Mouse (Mus musculus) heart, embryonic 10.5 days (tissue): Measurements from ENCODE around the gene Apoa4. TPM values are rescaled to one million over a fixed set of nuclear protein-coding genes. Genes with fewer than 3 reads are reported as not detected.
A peak's percentile ranks its signal among the peaks of the same experiment; 100 is the strongest.

Source experiments
- DNase-seq: peaks from one replicate; pipeline ENCODE4 v3.0.0-alpha.2; 2017; ENCODE audit warnings: low spot score
- H3K27ac ChIP-seq: fragments of 300-500 bp; sonication (generic); 2 replicates; pipeline ENCODE4 v1.5.1; 2016; ENCODE audit warnings: mild to moderate bottlenecking
- H3K27me3 ChIP-seq: fragments of 300-500 bp; sonication (generic); 2 replicates; pipeline ENCODE4 v1.6.1; 2016; ENCODE audit warnings: mild to moderate bottlenecking; ENCODE audit not compliant: poor library complexity, insufficient read depth, severe bottlenecking
- H3K36me3 ChIP-seq: fragments of 300-500 bp; sonication (generic); 2 replicates; pipeline ENCODE4 v1.6.1; 2016; ENCODE audit warnings: mild to moderate bottlenecking, moderate library complexity
- H3K4me1 ChIP-seq: fragments of 300-500 bp; sonication (generic); 2 replicates; pipeline ENCODE4 v1.6.1; 2016; ENCODE audit warnings: mild to moderate bottlenecking
- H3K4me3 ChIP-seq: fragments of 300-500 bp; sonication (generic); 2 replicates; pipeline ENCODE4 v1.5.1; 2016; ENCODE audit warnings: mild to moderate bottlenecking, moderate library complexity
- H3K9me3 ChIP-seq: fragments of 300-500 bp; sonication (generic); 2 replicates; pipeline ENCODE4 v1.6.1; 2016; ENCODE audit warnings: mild to moderate bottlenecking, moderate library complexity
- WGBS: fragments of 180-500 bp; shearing (Covaris S2); methylation state at CpG from one replicate; pipeline ENCODE4 v1.1.7; 2016; 5-methylcytosine and 5-hydroxymethylcytosine counted together
- polyA plus RNA-seq: library from polyadenylated mRNA; unstranded; fragments of >200 nt; fragmentation: Nextera tagmentation; extraction: Ambion mirVana; gene quantifications from 2 replicates; pipeline ENCODE4 v1.2.1, GENCODE M21; 2016

Apoa4 gene
- polyA plus RNA-seq, 1 experiment from 2014 or later, result 1.2 TPM

GRCm38 (mm10) chr9:46214276-46214675 is 26.2 kb upstream of the Apoa4 start:
- H3K36me3 ChIP-seq, result peaks cover 42% of the 10 kb centered on the region

GRCm38 (mm10) chr9:46214946-46215337 is 25.6 kb upstream of the Apoa4 start:
- H3K4me1 ChIP-seq, result peaks cover 38% of the 10 kb centered on the region
- no peaks in the 10 kb centered on the region for H3K9me3 ChIP-seq
- peaks cover 44% of the 10 kb centered on the region for H3K36me3 ChIP-seq
- WGBS, result 80% methylated on average over 10 of the region's 10 CpGs
- no peak overlapping the region for H3K4me3 ChIP-seq
- no peak for DNase-seq
- no peaks in the 10 kb centered on the region for H3K27me3 ChIP-seq
- H3K27ac ChIP-seq, result no peak overlapping the region

More at GRCm38 (mm10) chr9:46214276-46214675, 26.2 kb upstream of the Apoa4 start:
- Histone ChIP-seq H3K27me3 (no peaks in the 10 kb centered on the region), H3K27ac (no peak overlapping the region), H3K4me3 (no peak overlapping the region), H3K4me1 (peaks cover 38% of the 10 kb centered on the region), H3K9me3 (no peaks in the 10 kb centered on the region)
- DNase-seq, result no peak
- 85% methylated on average over 4 of the region's 4 CpGs for WGBS

- no peaks in the 10 kb centered on the region for H3K9me3 ChIP-seq
- 20% methylated on average over 11 of the region's 11 CpGs for WGBS
- peaks cover 38% of the 10 kb centered on the region for H3K4me1 ChIP-seq
- no peaks in the 10 kb centered on the region for H3K27me3 ChIP-seq
- peak overlapping the region; percentile 32; the same call in 1 of the 2 replicates for H3K27ac ChIP-seq
- DNase-seq, result no peak
- peaks cover 44% of the 10 kb centered on the region for H3K36me3 ChIP-seq
- no peak overlapping the region for H3K4me3 ChIP-seq
Measured at GRCm38 (mm10) chr9:46215338-46216322, 24.9 kb upstream of the Apoa4 start.

GRCm38 (mm10) chr9:46216744-46217470 is 23.6 kb upstream of the Apoa4 start:
- Histone ChIP-seq H3K4me3 (no peak overlapping the region), H3K27me3 (no peaks in the 10 kb centered on the region), H3K36me3 (peaks cover 46% of the 10 kb centered on the region), H3K4me1 (peaks cover 38% of the 10 kb centered on the region), H3K27ac (no peak overlapping the region; the same call in 1 of the 2 replicates), H3K9me3 (no peaks in the 10 kb centered on the region)
- WGBS, result 87% methylated on average over 13 of the region's 13 CpGs
- DNase-seq, result no peak

GRCm38 (mm10) chr9:46218176-46218575 is 22.3 kb upstream of the Apoa4 start:
- no peaks in the 10 kb centered on the region for H3K27me3 ChIP-seq
- peaks cover 44% of the 10 kb centered on the region for H3K36me3 ChIP-seq
- no peak for DNase-seq
- H3K9me3 ChIP-seq, result no peaks in the 10 kb centered on the region
- peaks cover 38% of the 10 kb centered on the region for H3K4me1 ChIP-seq
- 75% methylated on average over 9 of the region's 9 CpGs for WGBS
- H3K4me3 ChIP-seq, result no peak overlapping the region
- no peak overlapping the region for H3K27ac ChIP-seq

GRCm38 (mm10) chr9:46223090-46223489 is 17.4 kb upstream of the Apoa4 start:
- no peak overlapping the region for H3K4me3 ChIP-seq
- no peaks in the 10 kb centered on the region for H3K9me3 ChIP-seq
- WGBS, result 84% methylated on average over 6 of the region's 6 CpGs
- H3K4me1 ChIP-seq, result no peaks in the 10 kb centered on the region; the same call in 1 of the 2 replicates
- no peak overlapping the region for H3K27ac ChIP-seq
- H3K36me3 ChIP-seq, result peaks cover 40% of the 10 kb centered on the region
- DNase-seq, result no peak
- 0 out of 2 replicates have a peak, but pooled peaks cover 3% of the 10 kb centered on the region for H3K27me3 ChIP-seq

GRCm38 (mm10) chr9:46224101-46224500 is 16.4 kb upstream of the Apoa4 start:
- H3K9me3 ChIP-seq, result no peaks in the 10 kb centered on the region
- peaks cover 10% of the 10 kb centered on the region; the same call in 1 of the 2 replicates for H3K27me3 ChIP-seq
- peaks cover 39% of the 10 kb centered on the region for H3K36me3 ChIP-seq
- peaks cover 5% of the 10 kb centered on the region for H3K4me1 ChIP-seq
- H3K27ac ChIP-seq, result no peak overlapping the region
- DNase-seq, result no peak
- whole genome bisulfite sequencing, result 86% methylated on average over 3 of the region's 3 CpGs
- H3K4me3 ChIP-seq, result no peak overlapping the region

GRCm38 (mm10) chr9:46224945-46225660 is 15.4 kb upstream of the Apoa4 start:
- no peak overlapping the region for H3K4me3 ChIP-seq
- no peak overlapping the region for H3K27ac ChIP-seq
- 58% methylated on average over 5 of the region's 5 CpGs for WGBS
- no peak for DNase-seq
- no peaks in the 10 kb centered on the region for H3K9me3 ChIP-seq
- peaks cover 9% of the 10 kb centered on the region for H3K4me1 ChIP-seq
- H3K27me3 ChIP-seq, result peaks cover 14% of the 10 kb centered on the region; the same call in 1 of the 2 replicates
- peaks cover 29% of the 10 kb centered on the region for H3K36me3 ChIP-seq

- 58% methylated on average over 3 of the region's 3 CpGs for WGBS
- Histone ChIP-seq H3K27ac (no peak overlapping the region), H3K27me3 (peaks cover 31% of the 10 kb centered on the region), H3K4me3 (no peak overlapping the region), H3K9me3 (no peaks in the 10 kb centered on the region), H3K36me3 (peaks cover 9% of the 10 kb centered on the region), H3K4me1 (peaks cover 16% of the 10 kb centered on the region)
- no peak for DNase-seq
Measured at GRCm38 (mm10) chr9:46227064-46227614, 13.4 kb upstream of the Apoa4 start.

- Histone ChIP-seq H3K36me3 (no peaks in the 10 kb centered on the region), H3K27me3 (peaks cover 31% of the 10 kb centered on the region), H3K9me3 (no peaks in the 10 kb centered on the region), H3K4me1 (peaks cover 16% of the 10 kb centered on the region), H3K27ac (no peak within 1 kb of the TSS), H3K4me3 (no peak within 1 kb of the TSS)
- 49% methylated on average over 9 of the region's 9 CpGs for WGBS
- DNase-seq, result no peak
Measured at GRCm38 (mm10) chr9:46228491-46228890, 12.0 kb upstream of the Apoa4 start, which contains the start of gene Apoa1. Gene Apoa1 (plus strand): TSS chr9:46228580.

GRCm38 (mm10) chr9:46229573-46230449 is 10.7 kb upstream of the Apoa4 start:
- Histone ChIP-seq H3K27ac (peak overlapping the region; percentile 78), H3K4me1 (peaks cover 16% of the 10 kb centered on the region), H3K9me3 (no peaks in the 10 kb centered on the region), H3K4me3 (peak overlapping the region; percentile 61), H3K36me3 (no peaks in the 10 kb centered on the region), H3K27me3 (peaks cover 45% of the 10 kb centered on the region)
- WGBS, result 15% methylated on average over 37 of the region's 37 CpGs
- DNase-seq, result peak; percentile 91
